Mouse (Mus musculus): Measurements from ENCODE around the gene H2-Q4. TPM values are rescaled to one million over a fixed set of nuclear protein-coding genes. Genes with fewer than 3 reads are reported as not detected.
"Not testable (repeated sequence)": the region's sequence is repeated elsewhere in the genome, so short reads cannot be mapped to it uniquely, and the experiment has no call there.

Gene H2-Q4
- polyA plus RNA-seq, 1 experiment from 2014 or later, result 0.60 TPM

GRCm38 (mm10) chr17:35424624-35425416 is 45.4 kb downstream of the H2-Q4 start, which contains the start of gene H2-Q6:
Gene H2-Q6, plus strand, starts transcription at chr17:35424850.
- Histone ChIP-seq H3K4me3 (ENCODE audit: low read depth, low read length) (peak within 1 kb of the TSS; percentile 27), H3K9ac (ENCODE audit: low read length) (peak within 1 kb of the TSS; percentile 29; the same call in 1 of the 2 replicates), H3K4me2 (ENCODE audit: low read length) (peak within 1 kb of the TSS; percentile 49)
- not testable (repeated sequence) for H3K4me1 ChIP-seq (ENCODE audit: control insufficient read depth, insufficient read depth, low read length); H3K9me3 ChIP-seq (replicated peaks; ENCODE audit: control insufficient read depth, low read length); H3K27me3 ChIP-seq (replicated peaks; ENCODE audit: control insufficient read depth, insufficient read depth, low read length); H3K36me3 ChIP-seq (ENCODE audit: control insufficient read depth, insufficient read depth, low read length); H3K27ac ChIP-seq (ENCODE audit: low read depth, low read length)
- DNase-seq (ENCODE audit: low spot score) (peak; percentile 34), ATAC-seq (peak; percentile 42; the same call in 1 of the 2 replicates)
- 2% methylated on average over 49 of the region's 66 CpGs for WGBS

GRCm38 (mm10) chr17:35425474-35425873 is 46.1 kb downstream of the H2-Q4 start:
- not testable (repeated sequence) for H3K4me3 ChIP-seq (ENCODE audit: low read depth, low read length); DNase-seq (ENCODE audit: low spot score); H3K9ac ChIP-seq (ENCODE audit: low read length); H3K36me3 ChIP-seq (ENCODE audit: control insufficient read depth, insufficient read depth, low read length); H3K27ac ChIP-seq (ENCODE audit: low read depth, low read length); ATAC-seq; H3K9me3 ChIP-seq (replicated peaks; ENCODE audit: control insufficient read depth, low read length); H3K27me3 ChIP-seq (replicated peaks; ENCODE audit: control insufficient read depth, insufficient read depth, low read length); H3K4me1 ChIP-seq (ENCODE audit: control insufficient read depth, insufficient read depth, low read length)
- WGBS, result 13% methylated on average over 28 of the region's 28 CpGs
- H3K4me2 ChIP-seq (ENCODE audit: low read length), result peak overlapping the region; percentile 49

GRCm38 (mm10) chr17:35428883-35429282 is 49.5 kb downstream of the H2-Q4 start:
- H3K36me3 ChIP-seq (ENCODE audit: control insufficient read depth, insufficient read depth, low read length), result not testable (repeated sequence)
- whole genome bisulfite sequencing, result 87% methylated on average over 6 of the region's 6 CpGs

GRCm38 (mm10) chr17:35430671-35431070 is 51.3 kb downstream of the H2-Q4 start:
- H3K27ac ChIP-seq (ENCODE audit: low read depth, low read length); DNase-seq (ENCODE audit: low spot score); H3K9me3 ChIP-seq (replicated peaks; ENCODE audit: control insufficient read depth, low read length); H3K27me3 ChIP-seq (replicated peaks; ENCODE audit: control insufficient read depth, insufficient read depth, low read length); H3K4me2 ChIP-seq (ENCODE audit: low read length); H3K4me3 ChIP-seq (ENCODE audit: low read depth, low read length); H3K9ac ChIP-seq (ENCODE audit: low read length); H3K36me3 ChIP-seq (ENCODE audit: control insufficient read depth, insufficient read depth, low read length); ATAC-seq; H3K4me1 ChIP-seq (ENCODE audit: control insufficient read depth, insufficient read depth, low read length): not testable (repeated sequence)
- 88% methylated on average over 6 of the region's 6 CpGs for WGBS

More at GRCm38 (mm10) chr17:35428883-35429282, 49.5 kb downstream of the H2-Q4 start:
- H3K27ac ChIP-seq (ENCODE audit: low read depth, low read length); H3K27me3 ChIP-seq (replicated peaks; ENCODE audit: control insufficient read depth, insufficient read depth, low read length); H3K4me3 ChIP-seq (ENCODE audit: low read depth, low read length); H3K4me2 ChIP-seq (ENCODE audit: low read length); H3K9ac ChIP-seq (ENCODE audit: low read length); H3K9me3 ChIP-seq (replicated peaks; ENCODE audit: control insufficient read depth, low read length); DNase-seq (ENCODE audit: low spot score); ATAC-seq; H3K4me1 ChIP-seq (ENCODE audit: control insufficient read depth, insufficient read depth, low read length): not testable (repeated sequence)

GRCm38 (mm10) chr17:35432167-35432566 is 52.8 kb downstream of the H2-Q4 start:
- not testable (repeated sequence) for H3K27ac ChIP-seq (ENCODE audit: low read depth, low read length); DNase-seq (ENCODE audit: low spot score); ATAC-seq; H3K4me1 ChIP-seq (ENCODE audit: control insufficient read depth, insufficient read depth, low read length); H3K4me3 ChIP-seq (ENCODE audit: low read depth, low read length); H3K27me3 ChIP-seq (replicated peaks; ENCODE audit: control insufficient read depth, insufficient read depth, low read length); H3K9me3 ChIP-seq (replicated peaks; ENCODE audit: control insufficient read depth, low read length); H3K4me2 ChIP-seq (ENCODE audit: low read length); H3K36me3 ChIP-seq (ENCODE audit: control insufficient read depth, insufficient read depth, low read length); H3K9ac ChIP-seq (ENCODE audit: low read length)
- 83% methylated on average over 3 of the region's 3 CpGs for WGBS

GRCm38 (mm10) chr17:35434836-35435235 is 55.4 kb downstream of the H2-Q4 start:
- not testable (repeated sequence) for H3K4me3 ChIP-seq (ENCODE audit: low read depth, low read length); H3K9me3 ChIP-seq (replicated peaks; ENCODE audit: control insufficient read depth, low read length); H3K27ac ChIP-seq (ENCODE audit: low read depth, low read length); ATAC-seq; H3K9ac ChIP-seq (ENCODE audit: low read length); H3K36me3 ChIP-seq (ENCODE audit: control insufficient read depth, insufficient read depth, low read length); H3K4me2 ChIP-seq (ENCODE audit: low read length); DNase-seq (ENCODE audit: low spot score); H3K4me1 ChIP-seq (ENCODE audit: control insufficient read depth, insufficient read depth, low read length); H3K27me3 ChIP-seq (replicated peaks; ENCODE audit: control insufficient read depth, insufficient read depth, low read length)
- 8% methylated on average over 8 of the region's 8 CpGs for WGBS

Other genes starting within 250 kb of the H2-Q4 start
- gene Apom, start 247.6 kb upstream of the H2-Q4 start, polyA plus RNA-seq (2014; fragmentation: Nextera tagmentation; extraction: Ambion mirVana), result 0.22 and 0.29 TPM in 2 replicates
- gene Bag6, start 244.4 kb upstream of the H2-Q4 start, polyA plus RNA-seq (2014; fragmentation: Nextera tagmentation; extraction: Ambion mirVana), result 128 and 144 TPM in 2 replicates
- gene Prrc2a, start 214.7 kb upstream of the H2-Q4 start, polyA plus RNA-seq (2014; fragmentation: Nextera tagmentation; extraction: Ambion mirVana), result 117 and 141 TPM in 2 replicates
- gene Aif1, start 203.5 kb upstream of the H2-Q4 start, polyA plus RNA-seq (2014; fragmentation: Nextera tagmentation; extraction: Ambion mirVana), result 6.9 and 7.3 TPM in 2 replicates
- 6.1 and 8.0 TPM in 2 replicates for gene Lst1, start 191.2 kb upstream of the H2-Q4 start, polyA plus RNA-seq (2014; fragmentation: Nextera tagmentation; extraction: Ambion mirVana)
- gene Ltb, start 185.2 kb upstream of the H2-Q4 start, polyA plus RNA-seq (2014; fragmentation: Nextera tagmentation; extraction: Ambion mirVana), result 0.39 TPM in 1 of 2 replicates, not detected in the other
- gene Tnf, start 177.6 kb upstream of the H2-Q4 start, polyA plus RNA-seq (2014; fragmentation: Nextera tagmentation; extraction: Ambion mirVana), result not detected in 2 replicates
- gene Lta, start 174.3 kb upstream of the H2-Q4 start, polyA plus RNA-seq (2014; fragmentation: Nextera tagmentation; extraction: Ambion mirVana), result 0.13 and 0.21 TPM in 2 replicates
- not detected in 2 replicates for gene Gm16181, start 158.8 kb upstream of the H2-Q4 start, polyA plus RNA-seq (2014; fragmentation: Nextera tagmentation; extraction: Ambion mirVana)
- 44.0 and 61.1 TPM in 2 replicates for gene Atp6v1g2, start 146.0 kb upstream of the H2-Q4 start, polyA plus RNA-seq (2014; fragmentation: Nextera tagmentation; extraction: Ambion mirVana)
- gene Nfkbil1, start 143.8 kb upstream of the H2-Q4 start, polyA plus RNA-seq (2014; fragmentation: Nextera tagmentation; extraction: Ambion mirVana), result 5.1 and 5.2 TPM in 2 replicates
- gene Ddx39b, start 137.9 kb upstream of the H2-Q4 start, polyA plus RNA-seq (2014; fragmentation: Nextera tagmentation; extraction: Ambion mirVana), result 478 and 489 TPM in 2 replicates
- 37.5 and 44.2 TPM in 2 replicates for gene H2-D1, start 116.9 kb upstream of the H2-Q4 start, polyA plus RNA-seq (2014; fragmentation: Nextera tagmentation; extraction: Ambion mirVana)
- gene H2-Q1, start 59.2 kb upstream of the H2-Q4 start, polyA plus RNA-seq (2014; fragmentation: Nextera tagmentation; extraction: Ambion mirVana), result 0.46 TPM in 1 of 2 replicates, not detected in the other
- 1.1 and 2.1 TPM in 2 replicates for gene H2-Q2, start 37.4 kb upstream of the H2-Q4 start, polyA plus RNA-seq (2014; fragmentation: Nextera tagmentation; extraction: Ambion mirVana)
- 0.28 and 0.38 TPM in 2 replicates for gene H2-Q6, start 45.2 kb downstream of the H2-Q4 start, polyA plus RNA-seq (2014; fragmentation: Nextera tagmentation; extraction: Ambion mirVana)
- gene H2-Q7, start 59.5 kb downstream of the H2-Q4 start, polyA plus RNA-seq (2014; fragmentation: Nextera tagmentation; extraction: Ambion mirVana), result 1.5 and 2.0 TPM in 2 replicates
- 0.23 TPM in 1 of 2 replicates, not detected in the other for gene H2-Q10, start 90.5 kb downstream of the H2-Q4 start, polyA plus RNA-seq (2014; fragmentation: Nextera tagmentation; extraction: Ambion mirVana)
- gene Pou5f1, start 126.4 kb downstream of the H2-Q4 start, polyA plus RNA-seq (2014; fragmentation: Nextera tagmentation; extraction: Ambion mirVana), result 0.20 TPM in 1 of 2 replicates, not detected in the other
- 40.8 and 48.8 TPM in 2 replicates for gene Tcf19, start 137.2 kb downstream of the H2-Q4 start, polyA plus RNA-seq (2014; fragmentation: Nextera tagmentation; extraction: Ambion mirVana)
- gene Cchcr1, start 137.5 kb downstream of the H2-Q4 start, polyA plus RNA-seq (2014; fragmentation: Nextera tagmentation; extraction: Ambion mirVana), result 4.7 and 6.5 TPM in 2 replicates
- gene Psors1c2, start 153.6 kb downstream of the H2-Q4 start, polyA plus RNA-seq (2014; fragmentation: Nextera tagmentation; extraction: Ambion mirVana), result 0.28 and 0.36 TPM in 2 replicates
- gene Cdsn, start 172.5 kb downstream of the H2-Q4 start, polyA plus RNA-seq (2014; fragmentation: Nextera tagmentation; extraction: Ambion mirVana), result 0.06 TPM in 1 of 2 replicates, not detected in the other
- not detected in 2 replicates for gene 2300002M23Rik, start 187.8 kb downstream of the H2-Q4 start, polyA plus RNA-seq (2014; fragmentation: Nextera tagmentation; extraction: Ambion mirVana)
- 0.51 TPM in 1 of 2 replicates, not detected in the other for gene Sfta2, start 221.9 kb downstream of the H2-Q4 start, polyA plus RNA-seq (2014; fragmentation: Nextera tagmentation; extraction: Ambion mirVana)
- not detected in 2 replicates for gene Gm9573, start 247.0 kb downstream of the H2-Q4 start, polyA plus RNA-seq (2014; fragmentation: Nextera tagmentation; extraction: Ambion mirVana)

All from forebrain, embryonic 14.5 days (tissue).